Mouse (Mus musculus): ENCODE data around the gene Irak1bp1. TPM values are rescaled to one million over a fixed set of nuclear protein-coding genes. Genes with fewer than 3 reads are reported as not detected.

The Irak1bp1 gene
- 10 to 100 TPM; 16.6 to 18.6 TPM for total RNA-seq (2021)
- long read RNA-seq, experiment 1, transcript Irak1bp1-202 (4 exons, 2,158 nt) = major isoform, 11 of 13 reads
- long read RNA-seq, experiment 1, partial matches to known transcripts = 0 of 13 reads
- long read RNA-seq, experiment 1, other reads (novel, unspliced or antisense) = 2 of 13 reads
- long read RNA-seq, experiment 2, transcript Irak1bp1-202 (4 exons, 2,158 nt) = major isoform, 11 of 12 reads
- long read RNA-seq, experiment 2, partial matches to known transcripts = 0 of 12 reads
- long read RNA-seq, experiment 2, other reads (novel, unspliced or antisense) = 1 of 12 reads

GRCm38 (mm10) chr9:82829007-82829689 is at the start of gene Irak1bp1:
Gene Irak1bp1 (plus strand): TSS chr9:82829540.
- intact Hi-C loops (cut with DNase I) = no loop called here
- no peak for DNase-seq (ENCODE audit: extremely low spot score in 1 of 2, low spot score in 2 of 2)
- H3K4me3 ChIP-seq = peak within 1 kb of the TSS; percentile 92
- no peak for TF ChIP-seq CTCF (IDR thresholded peaks at IDR 0.05)
- peak within 1 kb of the TSS; percentile 80 for H3K27ac ChIP-seq

- no peak for TF ChIP-seq CTCF (IDR thresholded peaks at IDR 0.05)
- intact Hi-C loops (cut with DNase I) = no loop called here
These were observed 41.0 kb upstream of the Irak1bp1 start for GRCm38 (mm10) chr9:82788375-82788774.

DNA sequence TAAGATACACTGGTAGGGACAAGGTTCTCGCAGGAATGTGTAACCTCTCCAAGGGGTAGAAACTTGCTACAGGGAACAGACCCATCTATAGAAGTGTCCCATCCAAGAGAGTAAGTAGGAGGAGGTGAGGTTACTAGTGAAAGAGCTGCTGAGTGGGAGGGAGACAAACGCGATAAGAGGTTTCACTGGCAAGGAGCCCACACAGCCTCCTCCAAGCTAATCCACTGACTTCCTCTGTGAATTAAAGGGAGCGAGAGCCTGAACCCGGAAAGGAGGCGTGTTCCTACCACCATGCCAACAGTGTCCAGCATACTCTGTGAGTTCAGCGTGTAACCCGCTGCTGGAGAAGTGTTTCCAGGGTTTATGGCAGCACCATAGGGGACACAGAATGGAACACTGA is 29.0 kb upstream of the Irak1bp1 start:
- no peak for DNase-seq (ENCODE audit: extremely low spot score in 1 of 2, low spot score in 2 of 2)
- TF ChIP-seq CTCF (IDR thresholded peaks at IDR 0.05) = no peak
- intact Hi-C loops (cut with DNase I) = no loop called here
- H3K4me3 ChIP-seq = no peak overlapping the region
- no peak overlapping the region for H3K27ac ChIP-seq

More at GRCm38 (mm10) chr9:82788375-82788774, 41.0 kb upstream of the Irak1bp1 start:
- no peak overlapping the region for H3K27ac ChIP-seq
- no peak overlapping the region for H3K4me3 ChIP-seq
- no peak for DNase-seq (ENCODE audit: extremely low spot score in 1 of 2, low spot score in 2 of 2)

DNA sequence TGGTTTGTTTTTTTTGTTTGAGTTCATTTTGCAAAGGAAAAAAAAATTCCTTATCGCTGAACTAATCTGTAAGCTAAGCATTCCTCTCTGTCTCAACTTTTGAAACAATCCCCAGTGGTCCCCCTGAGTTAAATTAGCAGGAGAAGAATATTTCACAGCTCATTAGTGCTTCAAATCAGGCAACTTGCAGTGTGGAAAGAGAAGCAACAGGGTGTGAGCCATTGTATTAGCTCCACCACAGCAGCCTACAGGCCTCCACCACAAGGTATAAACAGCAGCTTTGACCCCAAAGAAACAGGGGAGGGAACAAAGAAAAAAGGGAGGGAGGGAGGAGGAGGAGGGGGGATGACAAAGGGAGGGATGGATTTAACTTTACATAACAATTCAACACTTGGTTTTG is 22.2 kb upstream of the Irak1bp1 start:
- DNase-seq (ENCODE audit: extremely low spot score in 1 of 2, low spot score in 2 of 2) = no peak
- H3K27ac ChIP-seq = no peak overlapping the region
- H3K4me3 ChIP-seq = no peak overlapping the region
- intact Hi-C loops (cut with DNase I) = no loop called here
- TF ChIP-seq CTCF (IDR thresholded peaks at IDR 0.05) = no peak

DNA sequence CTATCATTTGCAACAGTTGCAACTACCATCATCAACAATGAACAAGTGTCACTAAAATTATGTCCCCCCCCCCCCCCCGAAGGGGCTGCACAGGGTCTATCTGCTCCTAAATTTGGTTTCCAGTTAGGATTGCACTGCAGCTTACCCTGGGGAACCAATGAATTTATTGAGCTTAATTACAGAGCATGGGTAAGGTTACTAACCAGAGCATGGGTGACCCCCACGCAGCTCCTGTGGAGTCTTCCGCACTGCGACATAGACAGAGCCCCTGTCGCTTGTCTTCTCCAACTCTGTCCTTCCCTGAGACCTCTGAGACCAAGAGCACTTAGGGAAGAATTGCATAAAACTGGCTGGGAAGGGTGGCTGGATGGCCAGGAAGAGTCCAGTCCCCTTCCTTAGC is 21.7 kb upstream of the Irak1bp1 start:
- no peak for TF ChIP-seq CTCF (IDR thresholded peaks at IDR 0.05)
- no peak for DNase-seq (ENCODE audit: extremely low spot score in 1 of 2, low spot score in 2 of 2)
- intact Hi-C loops (cut with DNase I) = no loop called here
- Histone ChIP-seq H3K27ac (no peak overlapping the region), H3K4me3 (no peak overlapping the region)

DNA sequence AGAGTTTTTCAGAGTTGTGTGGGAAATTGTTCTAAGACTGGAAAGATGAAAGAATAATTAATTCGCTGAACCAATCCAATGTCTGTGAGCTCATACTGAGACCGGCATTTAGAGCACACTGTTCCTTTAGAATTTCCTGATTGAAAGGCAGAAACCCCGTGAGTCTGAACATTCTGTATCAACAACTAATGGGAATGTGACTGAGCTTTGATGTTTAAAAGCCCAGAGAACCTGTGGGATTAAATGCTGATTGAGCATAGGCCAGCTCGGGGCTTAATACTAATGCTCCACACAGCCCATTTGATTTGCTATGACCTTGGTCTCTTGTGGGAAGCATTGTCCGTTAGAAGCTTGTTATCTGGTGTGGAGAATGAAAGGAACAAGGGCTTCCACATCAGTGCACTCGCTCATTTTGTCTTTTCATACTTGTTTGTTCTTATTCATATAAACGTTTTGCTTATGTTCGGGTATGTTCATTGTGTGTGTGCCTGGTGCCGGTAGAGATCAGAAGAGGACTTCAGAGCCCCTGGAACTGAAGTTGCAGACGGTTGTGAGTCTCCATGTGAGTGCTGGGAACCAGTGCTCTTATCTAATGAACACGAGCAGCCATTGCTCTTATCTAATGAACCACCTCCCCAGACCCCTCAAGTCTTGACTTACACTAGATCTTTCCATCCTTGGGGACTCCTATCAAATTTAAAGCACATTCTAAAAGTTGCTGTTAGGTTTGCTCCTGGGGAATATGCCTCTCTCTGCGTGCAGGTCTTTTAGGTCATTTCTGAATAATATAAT is 17.0 kb upstream of the Irak1bp1 start:
- Histone ChIP-seq H3K4me3 (no peak overlapping the region), H3K27ac (no peak overlapping the region)
- TF ChIP-seq CTCF (IDR thresholded peaks at IDR 0.05) = no peak
- no peak for DNase-seq (ENCODE audit: extremely low spot score in 1 of 2, low spot score in 2 of 2)
- intact Hi-C loops (cut with DNase I) = loop anchor here (5.0 kb wide), 1 partner anchor 1170 kb away; no protein-coding TSS in a partner anchor

DNA sequence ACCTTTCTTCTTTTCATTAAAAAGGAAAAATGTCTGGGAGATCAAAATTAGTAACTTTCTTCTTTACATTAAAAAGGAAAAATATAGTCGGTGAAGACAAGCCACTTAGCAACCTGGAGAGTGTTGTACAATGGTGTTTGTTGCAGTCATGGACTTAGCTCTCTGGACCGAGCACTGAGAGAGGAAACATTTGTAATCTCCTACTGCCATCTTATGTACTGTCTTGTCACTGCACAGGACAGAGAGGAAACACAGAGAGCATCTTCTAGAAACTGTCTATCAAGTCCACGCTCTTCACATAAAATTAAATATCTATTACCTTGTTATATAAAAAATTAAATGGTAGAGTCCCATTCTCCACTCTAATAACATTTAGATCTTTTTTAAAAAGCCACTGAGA is 14.8 kb upstream of the Irak1bp1 start:
- intact Hi-C loops (cut with DNase I) = loop anchor here (5.0 kb wide), 1 partner anchor 1172 kb away; no protein-coding TSS in a partner anchor
- TF ChIP-seq CTCF (IDR thresholded peaks at IDR 0.05) = peak; percentile 72
- H3K27ac ChIP-seq = no peak overlapping the region
- H3K4me3 ChIP-seq = no peak overlapping the region
- no peak for DNase-seq (ENCODE audit: extremely low spot score in 1 of 2, low spot score in 2 of 2)

- DNase-seq (ENCODE audit: extremely low spot score in 1 of 2, low spot score in 2 of 2) = no peak
- no peak for TF ChIP-seq CTCF (IDR thresholded peaks at IDR 0.05)
- no peak overlapping the region for H3K4me3 ChIP-seq
- no peak overlapping the region for H3K27ac ChIP-seq
- intact Hi-C loops (cut with DNase I) = no loop called here
These were observed 14.0 kb upstream of the Irak1bp1 start for GRCm38 (mm10) chr9:82815257-82815785.

DNA sequence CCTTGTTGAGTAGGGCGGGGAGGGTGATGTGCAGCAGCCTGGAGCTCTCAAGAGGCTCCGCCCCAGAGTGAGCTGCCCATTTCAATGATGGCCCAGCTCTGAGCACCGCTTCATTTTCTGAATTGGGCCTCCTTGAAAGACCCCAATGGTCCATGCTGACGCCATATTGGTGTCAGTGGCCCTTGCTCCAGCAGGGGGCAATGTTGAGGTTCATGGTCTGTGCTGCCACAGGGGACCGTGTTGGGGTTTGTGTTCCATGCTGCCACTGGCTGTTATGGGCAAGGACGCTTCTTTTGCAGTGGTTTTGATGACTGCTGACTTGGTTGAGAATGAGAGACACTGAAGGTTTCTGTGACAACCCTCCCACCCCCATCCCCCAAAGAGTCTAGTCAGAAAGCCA is 2.9 kb upstream of the Irak1bp1 start:
- no peak; the same call in 1 of the 2 replicates for TF ChIP-seq CTCF (IDR thresholded peaks at IDR 0.05)
- Histone ChIP-seq H3K4me3 (no peak overlapping the region), H3K27ac (no peak overlapping the region)
- no peak for DNase-seq (ENCODE audit: extremely low spot score in 1 of 2, low spot score in 2 of 2)
- intact Hi-C loops (cut with DNase I) = no loop called here

DNA sequence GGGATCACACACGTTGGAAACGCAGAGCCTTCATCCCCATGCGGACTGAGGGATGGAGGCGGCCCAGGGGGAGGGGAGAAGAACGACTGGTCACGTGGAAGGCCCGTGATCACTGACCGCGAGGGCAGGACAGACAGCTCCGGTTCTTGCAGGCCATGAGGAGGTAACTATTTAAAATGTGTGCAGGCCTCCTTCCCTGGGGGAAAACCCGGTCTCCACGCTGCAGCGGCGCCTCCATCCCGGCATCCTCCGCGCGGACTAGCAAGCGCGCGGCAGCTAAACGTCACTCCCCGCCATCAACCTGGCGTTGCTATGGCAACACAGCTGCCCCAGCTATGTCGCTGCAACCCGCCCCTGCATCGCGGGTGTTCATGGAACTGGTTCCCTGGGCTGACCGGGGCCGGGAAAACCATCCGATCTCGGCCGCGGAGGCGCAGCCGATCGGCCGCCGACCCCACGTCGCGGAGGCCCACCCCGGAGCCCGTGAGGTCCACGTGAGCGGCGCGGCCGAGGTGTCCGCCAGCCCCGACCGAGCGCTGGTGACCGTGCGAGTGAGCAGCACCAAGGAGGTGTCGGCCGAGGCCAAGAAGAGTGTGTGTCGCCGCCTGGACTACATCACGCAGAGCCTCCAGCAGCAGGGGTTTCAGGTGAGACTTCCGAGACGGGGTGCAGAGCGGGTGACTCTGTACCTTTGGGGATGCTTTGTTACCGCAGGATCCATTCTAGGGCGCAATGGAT is 522 bp downstream of the Irak1bp1 start:
- TF ChIP-seq CTCF (IDR thresholded peaks at IDR 0.05) = no peak

GRCm38 (mm10) chr9:82831891-82832290 is 2.6 kb downstream of the Irak1bp1 start:
- TF ChIP-seq CTCF (IDR thresholded peaks at IDR 0.05) = no peak
- Histone ChIP-seq H3K4me3 (no peak overlapping the region), H3K27ac (no peak overlapping the region)
- DNase-seq (ENCODE audit: extremely low spot score in 1 of 2, low spot score in 2 of 2) = no peak
- intact Hi-C loops (cut with DNase I) = no loop called here

More for the DNA sequence above, 522 bp downstream of the Irak1bp1 start:
- peak overlapping the region; percentile 80 for H3K27ac ChIP-seq
- intact Hi-C loops (cut with DNase I) = no loop called here
- DNase-seq (ENCODE audit: extremely low spot score in 1 of 2, low spot score in 2 of 2) = peak; percentile 93
- H3K4me3 ChIP-seq = peak overlapping the region; percentile 92
